Mouse (Mus musculus) liver, embryonic 12.5 days (tissue): Measurements from ENCODE around the gene Ralbp1. TPM values are rescaled to one million over a fixed set of nuclear protein-coding genes. Genes with fewer than 3 reads are reported as not detected.

Source experiments
- ATAC-seq: fragments of 200-750 bp; cut with Nextera tagmentation; 2 replicates; pipeline ENCODE4 v1.8.0; 2017; ENCODE audit warnings: moderate number of reproducible peaks, mild to moderate bottlenecking, moderate library complexity
- H3K27ac ChIP-seq: fragments of 300-500 bp; sonication (generic); 2 replicates; pipeline ENCODE4 v1.5.1; 2016; ENCODE audit warnings: mild to moderate bottlenecking
- H3K27me3 ChIP-seq: fragments of 300-500 bp; sonication (generic); replicated peaks from 2 replicates; pipeline ENCODE4 v1.6.1; 2016; ENCODE audit warnings: mild to moderate bottlenecking, moderate library complexity
- H3K36me3 ChIP-seq: fragments of 300-500 bp; sonication (generic); 2 replicates; pipeline ENCODE4 v1.6.1; 2016; ENCODE audit warnings: mild to moderate bottlenecking, moderate library complexity
- H3K4me1 ChIP-seq: fragments of 300-500 bp; sonication (generic); 2 replicates; pipeline ENCODE4 v1.6.1; 2016
- H3K4me2 ChIP-seq: fragments of 300-500 bp; sonication (generic); 2 replicates; pipeline ENCODE4 v1.6.1; 2016; ENCODE audit warnings: mild to moderate bottlenecking, moderate library complexity
- H3K4me3 ChIP-seq: fragments of 300-500 bp; sonication (generic); 2 replicates; pipeline ENCODE4 v1.5.1; 2016; ENCODE audit warnings: mild to moderate bottlenecking, moderate library complexity
- H3K9ac ChIP-seq: fragments of 300-500 bp; sonication (generic); 2 replicates; pipeline ENCODE4 v1.6.1; 2016; ENCODE audit warnings: mild to moderate bottlenecking, moderate library complexity
- H3K9me3 ChIP-seq: fragments of 300-500 bp; sonication (generic); replicated peaks from 2 replicates; pipeline ENCODE4 v1.6.1; 2016; ENCODE audit warnings: mild to moderate bottlenecking, moderate library complexity
- WGBS: fragments of 180-500 bp; shearing (Covaris S2); methylation state at CpG from one replicate; pipeline ENCODE4 v1.1.7; 2016; ENCODE audit not compliant: insufficient replicate concordance; 5-methylcytosine and 5-hydroxymethylcytosine counted together
- polyA plus RNA-seq: library from polyadenylated mRNA; unstranded; fragments of >200 nt; fragmentation: Nextera tagmentation; extraction: Ambion mirVana; gene quantifications from 2 replicates; pipeline ENCODE4 v1.2.1, GENCODE M21; 2016

Ralbp1 gene
- polyA plus RNA-seq, result 45.9 and 47.3 TPM in 2 replicates

- H3K36me3 ChIP-seq, result no peaks in the 10 kb centered on the region
- peak within 1 kb of the TSS; percentile 97 for H3K9ac ChIP-seq
- H3K9me3 ChIP-seq, result no peaks in the 10 kb centered on the region
- H3K27me3 ChIP-seq, result no peaks in the 10 kb centered on the region
- ATAC-seq, result no peak
- peaks cover 34% of the 10 kb centered on the region for H3K4me1 ChIP-seq
- H3K4me2 ChIP-seq, result peak within 1 kb of the TSS; percentile 82
- H3K4me3 ChIP-seq, result peak within 1 kb of the TSS; percentile 94
- 6% methylated on average over 14 of the region's 14 CpGs for WGBS
- H3K27ac ChIP-seq, result peak within 1 kb of the TSS; percentile 96
Observed at GRCm38 (mm10) chr17:65885697-65886529, at the start of gene Ralbp1. TSS of gene Ralbp1 (minus strand) at chr17:65885798.

DNA sequence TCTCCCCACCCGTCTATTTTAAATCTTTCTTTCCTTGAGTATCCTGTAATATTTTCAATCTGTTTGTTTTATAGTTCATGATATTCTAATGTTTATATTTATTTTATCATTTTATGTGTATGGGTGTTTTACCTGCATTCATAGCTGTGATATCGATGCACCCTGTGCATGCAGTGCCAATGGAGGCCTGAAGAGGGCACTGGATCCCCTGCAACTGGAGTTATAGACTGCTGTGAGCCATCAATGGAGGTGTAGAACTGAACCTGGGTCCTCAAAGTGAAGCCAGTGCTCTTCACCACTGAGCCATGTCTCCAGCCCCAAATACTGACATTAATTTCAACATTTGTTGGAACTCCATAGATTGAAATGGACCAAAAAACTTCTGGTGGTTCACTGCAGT is 48.1 kb upstream of the Ralbp1 start:
- no peak overlapping the region for H3K4me2 ChIP-seq
- H3K27me3 ChIP-seq, result no peaks in the 10 kb centered on the region
- H3K4me3 ChIP-seq, result no peak overlapping the region
- H3K27ac ChIP-seq, result no peak overlapping the region
- H3K36me3 ChIP-seq, result peaks cover 45% of the 10 kb centered on the region
- H3K9ac ChIP-seq, result no peak overlapping the region
- no peaks in the 10 kb centered on the region for H3K9me3 ChIP-seq
- ATAC-seq, result no peak
- WGBS, result 84% methylated on average over 2 of the region's 2 CpGs
- H3K4me1 ChIP-seq, result peaks cover 5% of the 10 kb centered on the region

DNA sequence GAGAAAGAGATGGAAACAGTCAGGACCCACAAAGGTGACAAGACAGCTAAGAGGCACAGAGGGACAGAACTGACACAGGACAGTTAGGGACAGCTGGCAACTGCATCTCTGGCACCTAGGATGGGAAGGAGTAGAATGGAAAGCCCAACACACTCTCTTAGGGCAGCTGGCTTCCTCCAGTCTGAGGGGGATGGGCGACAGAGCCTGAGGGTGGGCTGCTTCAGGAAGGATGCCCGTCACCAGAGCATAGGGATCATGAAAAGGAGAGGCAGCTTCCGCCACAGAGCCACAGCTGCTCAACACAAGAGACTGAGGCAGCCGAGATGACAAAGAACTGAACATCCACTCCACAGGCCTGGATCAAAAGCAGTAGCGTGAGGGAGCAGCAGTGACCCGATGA is 45.9 kb upstream of the Ralbp1 start:
- no peak overlapping the region for H3K9ac ChIP-seq
- 78% methylated on average over 6 of the region's 6 CpGs for WGBS
- no peaks in the 10 kb centered on the region for H3K9me3 ChIP-seq
- H3K27ac ChIP-seq, result no peak overlapping the region
- peaks cover 4% of the 10 kb centered on the region; the same call in 1 of the 2 replicates for H3K4me1 ChIP-seq
- no peak for ATAC-seq
- no peak overlapping the region for H3K4me2 ChIP-seq
- peaks cover 38% of the 10 kb centered on the region for H3K36me3 ChIP-seq
- no peak overlapping the region for H3K4me3 ChIP-seq
- H3K27me3 ChIP-seq, result no peaks in the 10 kb centered on the region

DNA sequence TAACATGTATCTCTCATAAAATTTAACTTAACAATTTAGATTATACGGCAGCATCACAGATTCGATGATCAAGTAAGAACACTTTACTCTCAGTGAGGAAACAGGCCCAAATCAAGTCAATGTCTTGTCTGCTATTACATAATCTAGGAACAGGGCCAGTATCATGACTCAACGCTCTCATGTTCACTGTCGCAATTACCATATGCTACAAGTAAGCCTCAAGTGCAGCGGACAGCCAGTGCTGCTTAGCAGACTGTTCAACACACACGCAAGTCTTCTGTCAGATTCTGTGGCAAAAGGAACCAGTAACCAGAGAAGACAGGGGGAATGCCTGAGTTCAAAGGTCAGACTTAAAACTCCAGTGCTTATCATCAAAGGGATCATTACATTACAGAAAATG is 45.4 kb upstream of the Ralbp1 start:
- WGBS, result 81% methylated on average over 6 of the region's 6 CpGs
- Histone ChIP-seq H3K9ac (no peak overlapping the region), H3K27ac (no peak overlapping the region)

GRCm38 (mm10) chr17:65930158-65930826 is 44.7 kb upstream of the Ralbp1 start:
- Histone ChIP-seq H3K36me3 (peaks cover 44% of the 10 kb centered on the region), H3K4me1 (peaks cover 4% of the 10 kb centered on the region; the same call in 1 of the 2 replicates), H3K4me3 (no peak overlapping the region), H3K27ac (no peak overlapping the region), H3K9me3 (no peaks in the 10 kb centered on the region), H3K9ac (no peak overlapping the region), H3K27me3 (no peaks in the 10 kb centered on the region), H3K4me2 (no peak overlapping the region)
- ATAC-seq, result no peak
- WGBS, result 78% methylated on average over 7 of the region's 7 CpGs

More for the DNA sequence above, 45.4 kb upstream of the Ralbp1 start:
- H3K4me2 ChIP-seq, result no peak overlapping the region
- H3K4me1 ChIP-seq, result peaks cover 4% of the 10 kb centered on the region; the same call in 1 of the 2 replicates
- no peaks in the 10 kb centered on the region for H3K27me3 ChIP-seq
- no peaks in the 10 kb centered on the region for H3K9me3 ChIP-seq
- H3K4me3 ChIP-seq, result no peak overlapping the region
- peaks cover 40% of the 10 kb centered on the region for H3K36me3 ChIP-seq
- ATAC-seq, result no peak

DNA sequence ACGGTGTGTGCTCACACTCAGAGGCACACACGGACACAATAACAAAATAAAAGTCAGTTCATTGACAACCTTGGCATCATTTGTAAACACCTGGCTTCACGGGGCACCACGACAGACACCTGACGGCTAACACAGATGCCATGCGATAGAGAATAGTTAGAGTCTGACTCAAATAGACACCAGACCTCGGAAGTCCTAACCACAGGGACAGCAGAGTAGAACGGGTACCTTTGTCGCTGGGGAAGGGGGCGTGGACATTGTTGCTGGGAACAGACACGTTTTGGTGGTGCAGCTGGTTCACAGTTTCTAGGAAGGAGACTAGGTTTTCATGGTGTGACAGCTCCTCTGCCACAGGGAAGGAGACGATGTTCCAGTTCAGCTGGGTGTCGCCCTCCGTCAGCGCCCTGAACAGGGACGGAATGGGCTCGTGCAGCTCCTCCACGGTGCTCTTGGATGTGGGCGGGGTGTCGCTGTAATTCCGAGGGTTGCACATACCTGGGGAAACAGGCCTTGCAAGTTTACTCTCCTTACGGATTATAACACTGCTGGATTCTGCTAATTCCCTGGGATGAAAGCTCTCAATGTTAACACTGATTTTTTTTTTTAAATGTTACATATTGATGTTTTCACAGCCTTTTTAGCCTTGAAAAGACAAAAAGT is 43.9 kb upstream of the Ralbp1 start:
- H3K27ac ChIP-seq, result no peak overlapping the region

DNA sequence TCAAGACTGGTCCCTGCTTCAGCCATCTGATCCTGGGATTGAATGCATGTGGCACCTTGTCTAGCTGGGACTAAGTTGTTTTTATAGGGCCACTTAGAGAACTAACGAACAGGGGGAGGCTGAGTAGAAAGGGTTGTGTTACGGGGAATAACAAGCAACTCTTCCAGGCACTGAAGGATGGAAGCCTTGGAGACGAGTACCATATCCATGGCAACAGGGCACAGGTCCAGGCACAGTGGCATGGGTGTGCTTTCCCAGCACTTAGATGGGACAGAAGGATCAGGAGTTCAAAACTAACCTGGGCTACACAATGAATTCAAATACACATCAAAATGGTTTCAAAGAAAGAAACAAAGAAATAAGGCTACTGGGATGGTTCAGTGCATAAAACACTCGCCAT is 41.5 kb upstream of the Ralbp1 start:
- H3K27ac ChIP-seq, result no peak overlapping the region
- no peak overlapping the region for H3K4me2 ChIP-seq
- H3K36me3 ChIP-seq, result peaks cover 49% of the 10 kb centered on the region
- H3K9ac ChIP-seq, result no peak overlapping the region
- WGBS, result 77% methylated on average over 4 of the region's 4 CpGs
- H3K4me3 ChIP-seq, result no peak overlapping the region
- no peak for ATAC-seq
- no peaks in the 10 kb centered on the region for H3K27me3 ChIP-seq
- H3K4me1 ChIP-seq, result peaks cover 4% of the 10 kb centered on the region; the same call in 1 of the 2 replicates
- no peaks in the 10 kb centered on the region for H3K9me3 ChIP-seq

More for the DNA sequence above, 43.9 kb upstream of the Ralbp1 start:
- Histone ChIP-seq H3K27me3 (no peaks in the 10 kb centered on the region), H3K4me2 (no peak overlapping the region), H3K4me3 (no peak overlapping the region), H3K9me3 (no peaks in the 10 kb centered on the region), H3K36me3 (peaks cover 46% of the 10 kb centered on the region), H3K4me1 (peaks cover 4% of the 10 kb centered on the region; the same call in 1 of the 2 replicates), H3K9ac (no peak overlapping the region)
- ATAC-seq, result no peak
- WGBS, result 81% methylated on average over 22 of the region's 22 CpGs

DNA sequence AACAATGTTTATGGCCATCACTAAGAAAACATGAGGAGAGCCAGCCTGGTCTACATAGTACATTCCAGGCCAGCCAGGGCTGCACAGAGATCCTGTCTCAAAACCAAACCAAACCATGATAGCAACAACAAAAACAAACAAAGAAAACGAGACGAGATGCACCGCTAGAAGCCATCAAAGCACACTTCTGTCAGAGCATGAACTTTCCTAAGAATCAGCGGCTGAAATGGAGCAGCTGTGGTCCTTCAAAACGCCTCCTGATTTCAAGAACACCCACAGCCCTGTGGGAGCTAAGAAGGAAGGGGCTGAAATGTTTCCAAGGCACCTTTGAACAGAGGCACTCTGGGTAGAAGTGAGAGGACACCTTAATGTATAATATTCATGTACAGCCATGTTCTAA is 38.6 kb upstream of the Ralbp1 start:
- Histone ChIP-seq H3K9me3 (no peaks in the 10 kb centered on the region), H3K4me3 (no peak overlapping the region), H3K9ac (no peak overlapping the region), H3K27me3 (no peaks in the 10 kb centered on the region), H3K4me1 (peaks cover 12% of the 10 kb centered on the region), H3K36me3 (peaks cover 57% of the 10 kb centered on the region), H3K4me2 (no peak overlapping the region), H3K27ac (no peak overlapping the region)
- 66% methylated on average over 5 of the region's 5 CpGs for WGBS
- no peak for ATAC-seq

GRCm38 (mm10) chr17:65921975-65922374 is 36.4 kb upstream of the Ralbp1 start:
- WGBS, result 73% methylated on average over 6 of the region's 6 CpGs
- Histone ChIP-seq H3K27ac (no peak overlapping the region), H3K27me3 (no peaks in the 10 kb centered on the region), H3K9ac (no peak overlapping the region), H3K36me3 (peaks cover 51% of the 10 kb centered on the region), H3K4me1 (peaks cover 18% of the 10 kb centered on the region), H3K9me3 (no peaks in the 10 kb centered on the region), H3K4me3 (no peak overlapping the region), H3K4me2 (no peak overlapping the region)
- no peak for ATAC-seq

DNA sequence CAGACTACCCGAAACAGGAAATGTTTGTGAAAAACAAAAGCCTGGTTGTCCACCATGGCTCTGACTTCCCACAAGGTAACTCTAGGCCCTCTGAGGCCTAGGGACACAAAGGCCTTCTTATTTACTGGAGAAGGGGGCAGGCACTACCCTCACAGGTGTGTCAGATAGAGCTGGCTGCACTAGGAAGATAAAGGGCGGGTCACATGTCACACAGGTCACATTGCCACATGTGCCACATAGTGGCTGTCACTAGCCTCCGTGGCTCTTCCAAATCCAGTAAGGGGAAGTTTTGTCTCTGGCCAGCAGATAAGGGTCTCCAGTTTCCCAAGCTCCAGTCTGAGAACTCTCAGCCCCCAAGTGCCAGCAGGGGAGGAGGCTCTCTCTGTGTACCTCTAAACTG is 33.6 kb upstream of the Ralbp1 start:
- Histone ChIP-seq H3K4me1 (peaks cover 18% of the 10 kb centered on the region), H3K27me3 (no peaks in the 10 kb centered on the region), H3K9ac (0 out of 2 replicates have a peak overlapping the region, but pooled peaks have one; percentile 17), H3K4me3 (no peak overlapping the region), H3K4me2 (peak overlapping the region; percentile 10; the same call in 1 of the 2 replicates), H3K9me3 (no peaks in the 10 kb centered on the region), H3K27ac (peak overlapping the region; percentile 41), H3K36me3 (peaks cover 28% of the 10 kb centered on the region)
- WGBS, result 29% methylated on average over 3 of the region's 3 CpGs
- ATAC-seq, result peak; percentile 85

- Histone ChIP-seq H3K9me3 (no peaks in the 10 kb centered on the region), H3K4me2 (no peak overlapping the region), H3K9ac (no peak overlapping the region), H3K4me3 (no peak overlapping the region), H3K27ac (no peak overlapping the region), H3K4me1 (peaks cover 25% of the 10 kb centered on the region), H3K36me3 (peaks cover 3% of the 10 kb centered on the region), H3K27me3 (no peaks in the 10 kb centered on the region)
- ATAC-seq, result no peak
- 70% methylated on average over 8 of the region's 8 CpGs for WGBS
Observed at GRCm38 (mm10) chr17:65916135-65916668, 30.6 kb upstream of the Ralbp1 start.
